Mouse (Mus musculus) midbrain, postnatal 0 days (tissue): Measurements from ENCODE around the gene Scn1b. TPM values are rescaled to one million over a fixed set of nuclear protein-coding genes. Genes with fewer than 3 reads are reported as not detected.

Experiments
- ATAC-seq: fragments of 200-750 bp; cut with Nextera tagmentation; 2 replicates; pipeline ENCODE4 v1.8.0; 2017; ENCODE audit warnings: moderate number of reproducible peaks, mild to moderate bottlenecking, moderate TSS enrichment, moderate library complexity; ENCODE audit not compliant: low FRiP score
- DNase-seq: peaks from one replicate; pipeline ENCODE4 v3.0.0-alpha.2; 2015; ENCODE audit warnings: low spot score
- H3K27ac ChIP-seq: fragments of 300-500 bp; sonication (generic); 2 replicates; pipeline ENCODE4 v1.5.1; 2014; ENCODE audit warnings: low read depth, mild to moderate bottlenecking, low read length, mixed read lengths
- H3K27me3 ChIP-seq: fragments of 300-500 bp; sonication (generic); 2 replicates; pipeline ENCODE4 v1.6.1; 2014; ENCODE audit warnings: low read length, control low read depth, mixed read lengths; ENCODE audit not compliant: insufficient read depth
- H3K36me3 ChIP-seq: fragments of 300-500 bp; sonication (generic); 2 replicates; pipeline ENCODE4 v1.6.1; 2014; ENCODE audit warnings: low read length, control low read depth, mixed read lengths; ENCODE audit not compliant: insufficient read depth
- H3K4me1 ChIP-seq: fragments of 300-500 bp; sonication (generic); 2 replicates; pipeline ENCODE4 v1.6.1; 2014; ENCODE audit warnings: mild to moderate bottlenecking, control low read depth, antibody characterized with exemption, low read length, mixed read lengths; ENCODE audit not compliant: insufficient read depth
- H3K4me2 ChIP-seq: fragments of 300-500 bp; sonication (generic); 2 replicates; pipeline ENCODE4 v1.6.1; 2014; ENCODE audit warnings: low read depth, mild to moderate bottlenecking, low read length, mixed read lengths; ENCODE audit not compliant: poor library complexity, severe bottlenecking
- H3K4me3 ChIP-seq: fragments of 300-500 bp; sonication (generic); 2 replicates; pipeline ENCODE4 v1.5.1; 2014; ENCODE audit warnings: low read depth, mild to moderate bottlenecking, low read length, moderate library complexity
- H3K9ac ChIP-seq: fragments of 300-500 bp; sonication (generic); replicated peaks from 2 replicates; pipeline ENCODE4 v1.6.1; 2014; ENCODE audit warnings: mild to moderate bottlenecking, low read length, moderate library complexity, mixed read lengths; ENCODE audit not compliant: poor library complexity, severe bottlenecking
- H3K9me3 ChIP-seq: fragments of 300-500 bp; sonication (generic); 2 replicates; pipeline ENCODE4 v1.6.1; 2016; ENCODE audit warnings: low read length, control low read depth
- CTCF ChIP-seq: IDR thresholded peaks from 2 replicates; pipeline ENCODE4 v1.5.1; 2016; ENCODE audit warnings: antibody characterized with exemption, mild to moderate bottlenecking
- WGBS: fragments of 180-500 bp; shearing (Covaris S2); extraction: QIAGEN DNeasy Blood & Tissue Kit; methylation state at CpG from one replicate; pipeline ENCODE4 v1.1.7; 2014; 5-methylcytosine and 5-hydroxymethylcytosine counted together
- polyA plus RNA-seq: library from polyadenylated mRNA; unstranded; fragments of >200 nt; fragmentation: Nextera tagmentation; extraction: Ambion mirVana; gene quantifications from 2 replicates; pipeline ENCODE4 v1.2.1, GENCODE M21; 2015
- total RNA-seq: library from RNA; depleted of rRNA; stranded (reverse); fragments of >200 nt; gene quantifications from 2 replicates; pipeline ENCODE4 v1.2.3, GENCODE M21; 2014

The Scn1b gene
- total and polyA plus RNA-seq, 2 experiments from 2014 or later: 32.3 to 57.5 TPM

- Histone ChIP-seq H3K27me3 (no peaks in the 10 kb centered on the region), H3K4me2 (no peak overlapping the region), H3K9ac (no peak overlapping the region), H3K9me3 (no peaks in the 10 kb centered on the region), H3K4me1 (no peaks in the 10 kb centered on the region), H3K27ac (no peak overlapping the region), H3K4me3 (no peak overlapping the region), H3K36me3 (no peaks in the 10 kb centered on the region)
- TF ChIP-seq CTCF: no peak
- 64% methylated on average over 1 of the region's 1 CpGs for WGBS
- DNase-seq (no peak), ATAC-seq (no peak)
These were observed 37.9 kb upstream of the Scn1b start for GRCm38 (mm10) chr7:31164748-31165147.

GRCm38 (mm10) chr7:31163666-31164577, 37.1 kb upstream of the Scn1b start:
- Histone ChIP-seq H3K27me3 (no peaks in the 10 kb centered on the region), H3K27ac (no peak overlapping the region), H3K4me3 (no peak overlapping the region), H3K36me3 (no peaks in the 10 kb centered on the region), H3K9me3 (no peaks in the 10 kb centered on the region), H3K9ac (no peak overlapping the region), H3K4me1 (no peaks in the 10 kb centered on the region), H3K4me2 (no peak overlapping the region)
- TF ChIP-seq CTCF: no peak
- 59% methylated on average over 3 of the region's 3 CpGs for WGBS
- DNase-seq: no peak
- ATAC-seq: no peak

- Histone ChIP-seq H3K36me3 (no peaks in the 10 kb centered on the region), H3K4me3 (no peak overlapping the region), H3K27me3 (no peaks in the 10 kb centered on the region), H3K9me3 (no peaks in the 10 kb centered on the region), H3K4me2 (no peak overlapping the region), H3K27ac (no peak overlapping the region), H3K9ac (no peak overlapping the region), H3K4me1 (no peaks in the 10 kb centered on the region)
- TF ChIP-seq CTCF: no peak
- DNase-seq (no peak), ATAC-seq (no peak)
- WGBS: 68% methylated on average over 11 of the region's 11 CpGs
These were observed 35.5 kb upstream of the Scn1b start for GRCm38 (mm10) chr7:31162324-31162723.

GRCm38 (mm10) chr7:31161831-31162230, 35.0 kb upstream of the Scn1b start:
- Histone ChIP-seq H3K9me3 (no peaks in the 10 kb centered on the region), H3K4me1 (no peaks in the 10 kb centered on the region), H3K4me3 (no peak overlapping the region), H3K27ac (no peak overlapping the region), H3K4me2 (no peak overlapping the region), H3K36me3 (no peaks in the 10 kb centered on the region), H3K27me3 (no peaks in the 10 kb centered on the region), H3K9ac (no peak overlapping the region)
- 52% methylated on average over 3 of the region's 3 CpGs for WGBS
- ATAC-seq: no peak
- DNase-seq: no peak
- TF ChIP-seq CTCF: no peak

GRCm38 (mm10) chr7:31161246-31161645, 34.4 kb upstream of the Scn1b start:
- H3K9ac ChIP-seq: no peak overlapping the region
- no peak for ATAC-seq
- no peaks in the 10 kb centered on the region for H3K27me3 ChIP-seq
- no peak overlapping the region for H3K4me2 ChIP-seq
- no peak for DNase-seq
- no peak for TF ChIP-seq CTCF
- no peaks in the 10 kb centered on the region for H3K36me3 ChIP-seq
- WGBS: 83% methylated on average over 3 of the region's 3 CpGs
- no peaks in the 10 kb centered on the region for H3K9me3 ChIP-seq
- H3K4me1 ChIP-seq: no peaks in the 10 kb centered on the region
- H3K4me3 ChIP-seq: no peak overlapping the region
- no peak overlapping the region for H3K27ac ChIP-seq

GRCm38 (mm10) chr7:31160763-31161162, 34.0 kb upstream of the Scn1b start:
- Histone ChIP-seq H3K9ac (no peak overlapping the region), H3K4me2 (no peak overlapping the region), H3K9me3 (no peaks in the 10 kb centered on the region), H3K4me3 (no peak overlapping the region), H3K4me1 (no peaks in the 10 kb centered on the region), H3K27ac (no peak overlapping the region), H3K36me3 (no peaks in the 10 kb centered on the region), H3K27me3 (no peaks in the 10 kb centered on the region)
- ATAC-seq (no peak), DNase-seq (no peak)
- TF ChIP-seq CTCF: no peak
- WGBS: 93% methylated on average over 5 of the region's 5 CpGs
